Mouse (Mus musculus) stomach, adult 2 months (tissue): Measurements from ENCODE around the gene Aasdh. TPM values are rescaled to one million over a fixed set of nuclear protein-coding genes. Genes with fewer than 3 reads are reported as not detected.

Experiments
- polyA plus RNA-seq: library from polyadenylated mRNA; depleted of rRNA; stranded (reverse); fragments of >200 nt; gene quantifications from 2 replicates; pipeline ENCODE4 v1.2.3, GENCODE M21; 2012; rRNA removed

Gene Aasdh
- 0.92 and 2.8 TPM in 2 replicates for polyA plus RNA-seq

GRCm38 (mm10) chr5:76905405-76906154, at the start of gene Aasdh:
Gene Aasdh (minus strand): TSS chr5:76905514.

DNA sequence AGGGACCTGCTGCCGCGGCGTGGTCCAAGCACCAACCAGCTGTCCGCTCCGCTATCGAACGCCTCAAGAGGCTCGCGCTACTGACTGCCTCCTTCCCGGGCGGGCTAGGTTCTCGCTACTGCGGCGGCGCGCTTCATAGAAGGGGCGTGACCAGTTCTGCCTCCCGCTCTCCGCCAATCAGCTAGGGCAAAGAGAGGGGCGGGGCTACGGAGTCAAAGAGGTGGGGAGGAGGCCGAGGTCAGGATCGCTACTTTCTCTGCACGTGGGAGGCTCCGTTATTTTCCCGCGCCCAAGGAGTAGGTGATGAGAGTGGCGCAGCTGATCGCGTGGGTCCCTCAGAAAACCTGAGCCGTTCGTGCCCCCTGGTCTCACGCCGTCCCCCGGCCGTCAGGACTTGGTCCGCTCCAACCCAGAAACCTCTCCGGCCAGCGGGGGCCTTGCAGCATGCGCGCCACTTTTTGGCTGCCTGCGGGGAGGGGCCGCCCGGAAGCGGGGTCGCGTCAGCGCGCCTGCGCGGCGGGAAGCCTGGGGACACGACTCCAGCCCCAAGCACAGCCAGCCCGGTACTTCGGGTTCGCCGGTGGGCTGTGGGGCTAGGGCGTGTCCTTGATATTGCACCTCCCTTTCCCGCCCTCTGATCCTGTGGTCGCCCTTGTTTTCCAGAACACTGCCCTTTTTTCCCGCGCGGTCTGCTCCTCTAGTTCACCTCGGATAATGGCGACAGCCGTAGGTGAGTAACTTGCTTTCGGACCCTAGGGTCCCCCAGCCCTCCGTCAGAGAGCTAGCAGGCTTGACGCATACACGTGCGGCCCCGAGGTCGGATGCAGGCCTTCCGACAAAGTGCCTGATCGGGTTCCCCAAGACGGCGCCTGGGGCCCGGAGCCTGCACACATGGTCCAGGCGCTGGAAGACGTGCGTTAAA, 46.1 kb upstream of the Aasdh start, which contains the start of the genes Paics and Ppat:
Gene Paics (plus strand): TSS at position 202 of the 922 bp plus-strand sequence.
Gene Ppat (minus strand): TSS at position 473 of the 922 bp plus-strand sequence.

Other genes starting within 250 kb of the Aasdh start
- 1.5 and 3.2 TPM in 2 replicates for gene C530008M17Rik, start 249.0 kb downstream of the Aasdh start, polyA plus RNA-seq
- 14.8 and 16.9 TPM in 2 replicates for gene Paics, start 45.8 kb upstream of the Aasdh start, polyA plus RNA-seq
- 0.87 and 1.2 TPM in 2 replicates for gene Ppat, start 46.1 kb upstream of the Aasdh start, polyA plus RNA-seq
- 1.5 and 3.5 TPM in 2 replicates for gene Srp72, start 69.2 kb upstream of the Aasdh start, polyA plus RNA-seq
- not detected in 2 replicates for gene Arl9, start 98.5 kb upstream of the Aasdh start, polyA plus RNA-seq
- gene Thegl, start 110.5 kb upstream of the Aasdh start, polyA plus RNA-seq, result not detected in 2 replicates
- 33.8 and 76.6 TPM in 2 replicates for gene Hopx, start 209.6 kb upstream of the Aasdh start, polyA plus RNA-seq